Mouse (Mus musculus) sigmoid colon, adult 10 weeks (tissue): ENCODE results near the gene Pkn1. TPM values are rescaled to one million over a fixed set of nuclear protein-coding genes. Genes with fewer than 3 reads are reported as not detected.

Experiments used
- polyA plus RNA-seq: library from polyadenylated mRNA; stranded (reverse); fragments of 350-450 nt; fragmentation: Illumina TruSeq; extraction: RNeasy Lipid Tissue Mini Kit (QIAGEN cat#74804); gene quantifications from one replicate; pipeline ENCODE4 v1.2.3, GENCODE M21; 2014; ENCODE audit warnings: low read depth, low replicate concordance

Gene Pkn1
- 20.5 TPM for polyA plus RNA-seq

GRCm38 (mm10) chr8:83698661-83699453 is at the start of gene Pkn1:
Gene Pkn1, minus strand, starts transcription at chr8:83699179.

GRCm38 (mm10) chr8:83740976-83741741 is 42.2 kb upstream of the Pkn1 start, which contains the start of gene Adgre5:
Gene Adgre5, minus strand, starts transcription at chr8:83741326.

DNA sequence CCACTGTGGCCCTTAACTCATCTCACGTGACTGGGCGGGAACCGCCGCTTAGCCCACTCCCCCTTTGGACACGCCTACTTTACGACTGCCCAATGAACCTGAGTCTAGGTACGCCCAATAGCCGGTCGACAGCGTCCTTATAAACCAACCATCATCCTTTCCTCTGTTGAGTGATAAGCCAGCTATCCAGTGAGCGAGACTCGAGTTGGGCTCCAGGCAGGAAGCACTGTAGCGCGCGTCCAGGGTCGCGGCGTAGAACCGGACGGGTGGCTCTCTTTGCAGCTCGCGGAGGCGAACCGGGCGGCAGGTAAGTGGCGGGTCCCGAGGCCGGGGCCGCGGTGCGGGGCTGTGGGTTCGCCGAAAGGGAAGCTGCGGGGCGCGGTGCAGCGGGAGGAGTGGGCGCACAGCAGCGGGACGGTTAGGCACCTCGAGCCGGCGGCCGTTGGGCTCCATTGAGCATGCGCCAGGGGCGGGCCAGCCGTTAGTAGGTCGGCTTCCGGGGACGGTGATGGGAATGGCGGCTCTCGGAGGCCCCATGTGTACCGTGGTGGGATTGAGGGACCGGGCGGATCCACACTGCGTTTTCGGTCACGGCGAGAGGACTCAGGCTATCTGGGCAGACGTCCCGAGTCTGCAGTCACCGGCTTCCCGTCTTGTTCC is 16.2 kb upstream of the Pkn1 start, which contains the start of gene Ddx39:
Ddx39 (plus strand) TSS at position 147 of the 660 bp plus-strand sequence.

DNA sequence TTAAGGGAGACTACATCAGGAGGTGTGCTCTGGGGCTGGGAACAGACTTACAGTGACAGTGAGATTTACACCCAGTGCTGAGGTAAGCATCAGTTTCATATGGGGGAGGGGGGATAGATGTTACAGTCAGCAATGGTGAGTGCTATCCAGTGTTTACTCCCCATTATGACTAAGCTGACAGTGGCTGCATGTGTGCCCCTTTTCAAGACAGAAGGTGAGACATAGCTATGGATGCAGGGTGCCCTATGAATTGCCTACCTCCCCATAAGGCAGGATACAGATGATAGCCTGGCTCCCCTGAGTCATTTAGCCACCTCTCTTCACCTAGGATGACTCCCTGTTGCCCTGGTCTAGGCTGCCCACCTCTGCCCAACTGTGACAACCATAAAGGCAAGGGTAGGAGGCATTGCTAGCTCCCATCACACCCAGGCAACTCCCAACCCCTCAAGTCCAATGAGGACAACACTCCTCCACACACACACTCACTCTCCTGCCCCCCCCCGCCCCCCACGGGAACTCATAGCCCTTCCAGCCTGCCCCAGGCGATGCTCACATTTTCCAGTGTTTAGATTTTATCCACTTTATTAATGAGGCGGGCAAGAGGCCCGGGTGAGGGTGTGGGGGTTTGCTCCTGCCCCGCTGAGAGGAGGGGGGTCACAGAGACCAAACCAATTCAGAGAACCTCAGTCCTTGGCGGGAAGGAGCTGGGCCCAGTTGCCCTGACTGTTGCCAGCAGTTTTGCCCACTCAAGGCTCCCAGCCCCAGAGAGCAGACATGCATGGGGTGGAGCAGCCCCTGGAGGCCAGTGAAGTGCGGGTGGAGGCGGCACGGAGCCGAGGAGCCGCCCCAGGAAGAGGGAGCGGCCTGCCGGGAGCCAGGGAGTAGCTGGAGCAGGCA is 32.8 kb downstream of the Pkn1 start, which contains the start of gene Ptger1:
Ptger1 (plus strand) TSS at position 710 of the 897 bp plus-strand sequence.

DNA sequence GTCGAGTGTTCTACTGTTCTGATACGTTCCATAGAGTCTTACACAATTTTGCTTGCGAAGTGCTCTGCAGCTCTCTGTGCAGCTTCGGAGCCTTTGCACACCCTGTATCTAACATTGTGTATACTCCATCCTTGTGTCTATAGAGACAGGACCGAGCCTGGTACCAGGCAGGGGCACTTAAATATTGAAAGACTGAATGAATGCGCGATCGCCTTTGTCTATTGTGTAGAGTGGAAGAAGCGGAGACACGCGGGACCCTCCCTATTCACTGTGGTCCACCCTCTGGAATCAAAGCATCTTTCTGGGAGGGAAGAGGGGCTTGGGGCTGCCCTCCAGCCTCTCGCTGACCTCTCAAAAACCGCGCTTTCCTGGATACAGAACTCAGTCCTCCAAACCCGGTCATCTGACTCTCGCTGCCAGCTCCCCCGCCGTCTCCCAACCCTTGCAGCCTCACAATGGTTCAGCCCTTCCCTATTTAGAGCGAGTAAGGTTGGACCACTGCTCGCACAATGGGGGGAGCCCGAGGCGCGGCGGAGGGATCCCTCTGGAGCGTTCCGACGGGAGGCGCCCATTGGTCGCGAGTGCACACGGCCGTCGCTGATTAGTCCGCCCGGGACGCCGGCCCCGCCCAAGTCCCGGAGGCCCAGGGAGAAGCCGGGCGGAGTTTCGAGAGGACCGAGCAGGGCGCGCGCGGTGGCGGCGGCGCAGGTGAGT is 46.8 kb downstream of the Pkn1 start, which contains the start of gene Gipc1:
Gipc1 (plus strand) TSS at position 648 of the 714 bp plus-strand sequence.

Other genes with a start within 250 kb of the Pkn1 start
- 144 TPM for gene Scoc, start 240.8 kb downstream of the Pkn1 start, polyA plus RNA-seq
- not detected for gene Olfr370, start 163.4 kb downstream of the Pkn1 start, polyA plus RNA-seq
- gene Ndufb7, start 132.5 kb downstream of the Pkn1 start, polyA plus RNA-seq: 0.63 TPM
- 19.4 TPM for gene Tecr, start 91.2 kb downstream of the Pkn1 start, polyA plus RNA-seq
- gene Dnajb1, start 91.0 kb downstream of the Pkn1 start, polyA plus RNA-seq: 12.3 TPM
- not detected for gene Gipc1, start 46.5 kb downstream of the Pkn1 start, polyA plus RNA-seq
- gene Ptger1, start 32.5 kb downstream of the Pkn1 start, polyA plus RNA-seq: 1.3 TPM
- gene Ddx39, start 16.0 kb upstream of the Pkn1 start, polyA plus RNA-seq: 7.6 TPM
- 10.3 TPM for gene Adgre5, start 42.1 kb upstream of the Pkn1 start, polyA plus RNA-seq
- 1.6 TPM for gene Adgrl1, start 200.9 kb upstream of the Pkn1 start, polyA plus RNA-seq